Mouse (Mus musculus): ENCODE measurements at regions not wholly inside any gene's neighbourhood (a gene's known extent, or its start where the extent isn't known, plus 50 kb on each side); places are given as distances from the start of the nearest gene placed in this dataset.
A peak's percentile ranks its signal among the peaks of the same experiment; 100 is the strongest.

DNA sequence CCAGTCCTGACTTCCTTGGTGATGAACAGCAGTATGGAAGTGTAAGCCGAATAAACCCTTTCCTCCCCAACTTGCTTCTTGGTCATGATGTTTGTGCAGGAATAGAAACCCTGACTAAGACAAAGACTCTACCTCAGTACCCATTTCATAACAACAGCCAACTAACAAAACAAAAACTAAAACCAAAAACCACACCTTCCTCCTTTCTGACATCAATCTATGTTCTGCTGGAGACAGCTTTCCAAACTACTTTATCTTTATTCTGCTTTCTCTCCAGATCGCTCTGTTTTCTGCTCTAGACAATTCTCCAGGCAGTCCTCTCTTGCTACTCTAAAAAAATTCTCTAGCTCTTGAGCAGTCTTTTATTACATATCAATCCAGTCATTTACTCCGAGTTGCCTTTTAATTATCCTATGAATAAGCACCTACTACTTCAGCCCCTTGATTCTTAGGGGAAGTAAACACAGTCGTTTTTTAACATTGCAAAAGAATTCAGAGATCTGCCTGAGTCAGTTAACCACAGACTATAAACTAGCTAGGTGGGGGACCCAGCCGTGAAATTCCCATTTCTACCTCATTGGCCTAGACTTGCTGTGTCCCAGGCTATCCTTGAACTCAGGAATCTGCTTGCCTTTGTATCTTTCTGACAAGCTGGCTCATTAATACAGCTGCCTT is 159.1 kb downstream of the Pfkfb3 start:
- H3K36me3 ChIP-seq (ENCODE audit: control insufficient read depth, insufficient read depth, low read length): no peaks in the 10 kb centered on the region
- H3K4me3 ChIP-seq (replicated peaks; ENCODE audit: low read depth, low read length): no peak overlapping the region
- no peaks in the 10 kb centered on the region for H3K4me1 ChIP-seq (ENCODE audit: control insufficient read depth, insufficient read depth, low read length)
- H3K9me3 ChIP-seq (ENCODE audit: control insufficient read depth, low read length): no peaks in the 10 kb centered on the region
- ATAC-seq (ENCODE audit: low FRiP score, low TSS enrichment) (no peak), DNase-seq (no peak)
- H3K9ac ChIP-seq (replicated peaks; ENCODE audit: low read length): no peak overlapping the region
- 67% methylated on average over 4 of the region's 5 CpGs for WGBS
- no peaks in the 10 kb centered on the region for H3K27me3 ChIP-seq (ENCODE audit: control insufficient read depth, insufficient read depth, low read length)
- no peak overlapping the region for H3K27ac ChIP-seq (replicated peaks; ENCODE audit: low read depth, low read length)
- no peak overlapping the region for H3K4me2 ChIP-seq (ENCODE audit: low read length)

DNA sequence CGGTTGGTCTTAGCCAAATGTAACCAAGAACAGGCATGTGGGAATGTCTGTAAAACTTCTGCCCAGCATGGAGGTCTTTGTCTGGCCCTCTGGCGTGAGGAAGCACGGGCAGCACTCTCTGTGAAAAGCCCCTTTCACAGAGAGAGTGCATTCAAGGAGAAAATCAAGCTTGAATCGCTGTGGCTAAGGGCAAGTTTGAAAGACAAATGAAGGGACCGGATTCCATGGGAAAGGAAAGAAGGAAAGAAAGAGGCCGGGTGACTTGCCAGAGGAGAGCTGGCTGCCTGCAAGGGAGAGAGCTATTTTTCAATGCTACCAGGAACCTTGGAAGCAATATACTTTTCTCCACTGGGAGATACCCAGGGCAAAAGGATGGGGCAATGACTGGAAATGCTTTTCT is 162.2 kb downstream of the Pfkfb3 start:
- H3K27ac ChIP-seq (replicated peaks; ENCODE audit: low read depth, low read length): no peak overlapping the region
- DNase-seq: peak; percentile 63
- H3K9me3 ChIP-seq (ENCODE audit: control insufficient read depth, low read length): no peaks in the 10 kb centered on the region
- no peaks in the 10 kb centered on the region for H3K4me1 ChIP-seq (ENCODE audit: control insufficient read depth, insufficient read depth, low read length)
- 0 out of 2 replicates have a peak, but pooled peaks have one; percentile 44 for ATAC-seq (ENCODE audit: low FRiP score, low TSS enrichment)
- 3% methylated on average over 6 of the region's 6 CpGs for WGBS
- H3K27me3 ChIP-seq (ENCODE audit: control insufficient read depth, insufficient read depth, low read length): no peaks in the 10 kb centered on the region
- H3K4me2 ChIP-seq (ENCODE audit: low read length): no peak overlapping the region
- H3K4me3 ChIP-seq (replicated peaks; ENCODE audit: low read depth, low read length): no peak overlapping the region
- H3K9ac ChIP-seq (replicated peaks; ENCODE audit: low read length): no peak overlapping the region
- no peaks in the 10 kb centered on the region for H3K36me3 ChIP-seq (ENCODE audit: control insufficient read depth, insufficient read depth, low read length)

DNA sequence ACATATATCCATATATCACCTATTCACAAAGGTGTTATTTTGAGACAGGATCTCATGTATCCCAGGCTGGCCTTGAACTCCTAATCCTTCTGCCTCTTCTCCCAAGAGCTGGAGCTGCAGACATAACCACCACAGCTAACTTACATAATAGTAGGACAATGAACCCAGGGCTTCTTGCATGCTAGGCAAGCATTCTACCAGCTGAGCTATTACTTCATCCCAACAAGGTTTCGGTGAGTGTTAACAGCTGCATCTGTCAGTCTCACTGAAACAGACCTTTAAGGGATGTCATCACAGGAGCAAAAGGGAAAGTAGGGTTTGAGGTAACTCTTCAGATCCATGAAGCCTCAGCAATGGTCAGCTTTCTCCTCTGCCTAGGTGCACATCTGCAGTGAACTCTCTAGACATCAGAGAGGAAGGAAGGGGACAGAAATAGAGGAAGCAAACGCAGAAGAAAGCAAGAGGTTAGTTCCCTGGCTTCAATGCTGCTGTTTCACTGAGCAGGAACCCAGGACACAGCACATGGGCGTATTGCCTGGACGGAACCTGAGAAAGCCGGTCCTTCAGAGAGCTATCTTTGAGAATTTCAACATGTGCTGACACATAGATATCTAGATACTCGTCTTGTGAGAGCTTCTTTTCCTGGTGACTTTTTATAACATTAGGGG is 163.1 kb downstream of the Pfkfb3 start:
- no peak for DNase-seq

DNA sequence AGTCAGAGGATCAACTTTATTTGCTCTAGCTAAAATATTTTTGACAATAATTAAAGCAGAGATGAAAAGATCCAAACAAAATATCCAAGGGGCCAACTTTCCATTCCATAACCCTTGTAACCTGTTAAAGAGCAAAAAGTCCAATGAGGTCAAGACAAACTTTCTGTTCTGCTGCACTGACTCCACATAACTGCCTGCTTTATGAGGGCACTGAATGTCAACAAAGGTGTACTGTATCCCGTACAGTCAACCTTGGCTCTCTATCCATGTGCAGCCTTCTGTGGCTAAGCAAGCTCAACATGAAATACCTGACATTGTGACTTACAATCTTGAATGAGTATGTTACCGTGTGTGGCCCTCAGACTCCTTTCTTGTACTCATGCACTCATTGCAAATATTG is 166.3 kb downstream of the Pfkfb3 start:
- Histone ChIP-seq H3K9me3 (ENCODE audit: control insufficient read depth, low read length) (no peaks in the 10 kb centered on the region), H3K4me2 (ENCODE audit: low read length) (no peak overlapping the region), H3K4me1 (ENCODE audit: control insufficient read depth, insufficient read depth, low read length) (no peaks in the 10 kb centered on the region), H3K27ac (replicated peaks; ENCODE audit: low read depth, low read length) (no peak overlapping the region), H3K36me3 (ENCODE audit: control insufficient read depth, insufficient read depth, low read length) (no peaks in the 10 kb centered on the region), H3K27me3 (ENCODE audit: control insufficient read depth, insufficient read depth, low read length) (no peaks in the 10 kb centered on the region), H3K9ac (replicated peaks; ENCODE audit: low read length) (no peak overlapping the region), H3K4me3 (replicated peaks; ENCODE audit: low read depth, low read length) (no peak overlapping the region)
- WGBS: 93% methylated on average over 2 of the region's 2 CpGs
- ATAC-seq (ENCODE audit: low FRiP score, low TSS enrichment) (no peak), DNase-seq (no peak)

More for the DNA sequence above, 163.1 kb downstream of the Pfkfb3 start:
- H3K9ac ChIP-seq (replicated peaks; ENCODE audit: low read length): no peak overlapping the region
- no peak for ATAC-seq (ENCODE audit: low FRiP score, low TSS enrichment)
- no peaks in the 10 kb centered on the region for H3K9me3 ChIP-seq (ENCODE audit: control insufficient read depth, low read length)
- H3K4me2 ChIP-seq (ENCODE audit: low read length): no peak overlapping the region
- no peaks in the 10 kb centered on the region for H3K27me3 ChIP-seq (ENCODE audit: control insufficient read depth, insufficient read depth, low read length)
- H3K4me1 ChIP-seq (ENCODE audit: control insufficient read depth, insufficient read depth, low read length): no peaks in the 10 kb centered on the region
- WGBS: 77% methylated on average over 6 of the region's 6 CpGs
- no peak overlapping the region for H3K4me3 ChIP-seq (replicated peaks; ENCODE audit: low read depth, low read length)
- H3K27ac ChIP-seq (replicated peaks; ENCODE audit: low read depth, low read length): no peak overlapping the region
- H3K36me3 ChIP-seq (ENCODE audit: control insufficient read depth, insufficient read depth, low read length): no peaks in the 10 kb centered on the region

DNA sequence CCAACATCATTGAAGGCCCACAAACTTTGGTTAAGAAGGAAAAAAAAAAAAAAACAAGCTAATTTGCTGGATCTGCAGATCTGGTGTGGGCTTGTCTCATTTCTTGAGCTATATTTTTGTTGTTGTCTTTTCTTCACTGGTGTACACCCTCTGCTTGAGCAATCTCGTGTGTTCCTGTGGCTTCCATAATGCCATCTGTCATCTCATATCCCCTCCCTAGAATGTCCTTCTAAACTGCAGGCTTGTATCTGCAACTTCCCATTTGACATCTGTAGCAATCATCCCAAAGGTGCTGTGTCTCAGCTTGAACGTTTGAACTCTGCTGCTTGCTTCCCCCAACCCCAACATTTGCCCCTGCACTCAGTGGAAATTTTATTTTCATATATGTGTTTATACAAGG is 170.1 kb downstream of the Pfkfb3 start:
- DNase-seq (no peak), ATAC-seq (ENCODE audit: low FRiP score, low TSS enrichment) (no peak)
- Histone ChIP-seq H3K27ac (replicated peaks; ENCODE audit: low read depth, low read length) (no peak overlapping the region), H3K36me3 (ENCODE audit: control insufficient read depth, insufficient read depth, low read length) (no peaks in the 10 kb centered on the region), H3K9me3 (ENCODE audit: control insufficient read depth, low read length) (no peaks in the 10 kb centered on the region), H3K4me1 (ENCODE audit: control insufficient read depth, insufficient read depth, low read length) (no peaks in the 10 kb centered on the region), H3K4me3 (replicated peaks; ENCODE audit: low read depth, low read length) (no peak overlapping the region), H3K4me2 (ENCODE audit: low read length) (no peak overlapping the region), H3K27me3 (ENCODE audit: control insufficient read depth, insufficient read depth, low read length) (no peaks in the 10 kb centered on the region), H3K9ac (replicated peaks; ENCODE audit: low read length) (no peak overlapping the region)
- WGBS: 79% methylated on average over 2 of the region's 2 CpGs

DNA sequence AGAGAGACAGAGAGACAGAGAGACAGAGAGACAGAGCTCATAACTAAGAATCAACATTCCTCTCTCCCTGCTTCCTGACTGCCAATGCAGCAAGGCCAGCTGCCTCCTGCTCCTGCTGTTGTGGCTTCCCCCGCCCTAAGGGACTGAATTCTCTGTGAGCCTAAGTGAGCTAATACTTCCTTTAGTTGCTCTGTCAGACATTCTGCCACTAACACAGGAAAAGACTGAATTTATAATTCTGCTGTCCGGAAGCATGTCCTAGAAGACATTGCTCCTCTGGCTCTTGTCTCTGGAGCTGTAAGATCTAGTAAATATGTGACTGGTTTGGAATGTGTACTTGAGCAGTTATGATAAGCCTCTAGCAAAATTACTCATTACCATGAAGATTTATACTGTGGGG is 176.7 kb downstream of the Pfkfb3 start:
- H3K27ac ChIP-seq (replicated peaks; ENCODE audit: low read depth, low read length): no peak overlapping the region
- no peaks in the 10 kb centered on the region for H3K27me3 ChIP-seq (ENCODE audit: control insufficient read depth, insufficient read depth, low read length)
- WGBS: 76% methylated on average over 2 of the region's 2 CpGs
- H3K9me3 ChIP-seq (ENCODE audit: control insufficient read depth, low read length): no peaks in the 10 kb centered on the region
- H3K9ac ChIP-seq (replicated peaks; ENCODE audit: low read length): no peak overlapping the region
- ATAC-seq (ENCODE audit: low FRiP score, low TSS enrichment) (no peak), DNase-seq (no peak)
- H3K4me2 ChIP-seq (ENCODE audit: low read length): no peak overlapping the region
- H3K4me1 ChIP-seq (ENCODE audit: control insufficient read depth, insufficient read depth, low read length): no peaks in the 10 kb centered on the region
- no peaks in the 10 kb centered on the region for H3K36me3 ChIP-seq (ENCODE audit: control insufficient read depth, insufficient read depth, low read length)
- H3K4me3 ChIP-seq (replicated peaks; ENCODE audit: low read depth, low read length): no peak overlapping the region

DNA sequence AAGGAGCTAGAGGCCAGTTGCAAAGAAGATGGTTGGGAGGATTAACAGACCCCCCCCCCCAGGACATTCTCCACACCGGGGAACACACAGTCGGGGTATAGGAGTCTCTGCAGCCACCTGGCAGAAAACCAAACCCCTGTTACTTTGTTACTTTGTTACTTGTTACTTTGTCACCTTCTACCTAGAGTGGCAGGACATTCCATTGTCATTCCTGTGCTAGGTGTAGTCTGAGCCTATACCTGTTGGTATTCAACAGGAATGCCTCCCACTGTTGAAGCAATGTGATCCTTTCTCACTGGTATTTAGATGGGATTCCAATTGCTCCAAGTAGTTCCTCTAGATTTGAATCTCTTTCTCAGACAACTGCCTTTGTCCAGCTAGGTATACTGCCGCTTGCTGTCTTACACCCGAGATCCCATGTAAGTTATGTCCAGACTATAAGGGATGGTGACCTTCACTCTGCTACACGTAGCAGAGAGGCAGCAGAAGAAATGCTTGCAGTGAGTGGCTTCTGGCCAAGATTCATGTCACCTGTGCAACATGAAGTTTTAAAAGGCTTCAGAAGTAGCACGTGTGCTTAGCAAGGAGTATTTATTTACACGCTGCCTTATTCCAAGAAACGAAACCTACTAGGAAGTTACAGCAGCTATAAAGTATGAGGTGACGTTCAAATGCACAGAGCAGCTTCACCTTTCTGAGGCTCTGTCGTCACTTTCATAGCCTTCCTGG is 178.0 kb downstream of the Pfkfb3 start:
- 85% methylated on average over 10 of the region's 10 CpGs for WGBS
- no peak for ATAC-seq (ENCODE audit: low FRiP score, low TSS enrichment)
- no peaks in the 10 kb centered on the region for H3K4me1 ChIP-seq (ENCODE audit: control insufficient read depth, insufficient read depth, low read length)
- no peak overlapping the region for H3K4me2 ChIP-seq (ENCODE audit: low read length)
- no peak overlapping the region for H3K4me3 ChIP-seq (replicated peaks; ENCODE audit: low read depth, low read length)
- no peaks in the 10 kb centered on the region for H3K27me3 ChIP-seq (ENCODE audit: control insufficient read depth, insufficient read depth, low read length)
- no peak for DNase-seq
- H3K36me3 ChIP-seq (ENCODE audit: control insufficient read depth, insufficient read depth, low read length): no peaks in the 10 kb centered on the region
- no peaks in the 10 kb centered on the region for H3K9me3 ChIP-seq (ENCODE audit: control insufficient read depth, low read length)
- H3K27ac ChIP-seq (replicated peaks; ENCODE audit: low read depth, low read length): no peak overlapping the region
- H3K9ac ChIP-seq (replicated peaks; ENCODE audit: low read length): no peak overlapping the region

DNA sequence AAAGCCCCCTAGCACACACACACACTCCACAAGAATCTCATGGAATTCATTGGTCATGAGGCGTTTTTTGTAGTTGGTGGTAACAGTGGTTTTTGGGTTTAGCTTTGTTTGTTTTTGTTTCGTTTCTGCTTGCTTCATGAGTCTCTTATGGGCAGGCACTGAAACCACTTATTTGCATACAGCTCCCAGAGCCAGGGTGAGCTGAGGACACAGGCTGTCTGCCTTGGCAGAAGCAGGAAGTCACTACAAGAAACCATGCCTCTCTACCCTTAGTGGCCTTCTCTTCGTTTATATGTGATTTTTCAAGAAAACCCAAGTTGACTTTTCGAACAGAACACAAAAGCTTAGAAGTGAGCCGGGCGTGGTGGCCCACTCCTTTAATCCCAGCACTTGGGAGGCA is 178.8 kb downstream of the Pfkfb3 start:
- 70% methylated on average over 6 of the region's 6 CpGs for WGBS
- no peak overlapping the region for H3K4me3 ChIP-seq (replicated peaks; ENCODE audit: low read depth, low read length)
- no peaks in the 10 kb centered on the region for H3K4me1 ChIP-seq (ENCODE audit: control insufficient read depth, insufficient read depth, low read length)
- no peak for ATAC-seq (ENCODE audit: low FRiP score, low TSS enrichment)
- H3K36me3 ChIP-seq (ENCODE audit: control insufficient read depth, insufficient read depth, low read length): no peaks in the 10 kb centered on the region
- DNase-seq: no peak
- H3K4me2 ChIP-seq (ENCODE audit: low read length): no peak overlapping the region
- no peak overlapping the region for H3K9ac ChIP-seq (replicated peaks; ENCODE audit: low read length)
- H3K9me3 ChIP-seq (ENCODE audit: control insufficient read depth, low read length): no peaks in the 10 kb centered on the region
- H3K27ac ChIP-seq (replicated peaks; ENCODE audit: low read depth, low read length): no peak overlapping the region
- H3K27me3 ChIP-seq (ENCODE audit: control insufficient read depth, insufficient read depth, low read length): no peaks in the 10 kb centered on the region

DNA sequence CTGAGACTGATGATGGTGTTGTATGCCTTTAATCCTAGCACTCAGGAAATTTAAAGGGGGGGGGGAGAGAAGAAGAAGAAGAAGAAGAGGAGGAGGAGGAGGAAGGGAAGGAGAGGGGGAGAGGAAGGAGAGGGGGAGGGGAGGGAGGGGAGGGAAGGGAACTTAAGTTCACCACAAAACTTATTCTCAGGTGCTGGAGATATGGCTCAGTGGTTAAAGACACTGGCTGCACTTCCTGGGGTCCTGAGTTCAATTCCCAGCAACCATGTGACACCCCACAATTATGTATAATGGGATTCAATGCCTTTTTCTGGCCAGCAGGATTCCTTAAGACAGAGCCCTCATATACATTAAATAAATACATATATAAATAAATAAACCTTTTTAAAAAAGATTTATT is 183.6 kb downstream of the Pfkfb3 start:
- Histone ChIP-seq H3K4me3 (replicated peaks; ENCODE audit: low read depth, low read length) (no peak overlapping the region), H3K27ac (replicated peaks; ENCODE audit: low read depth, low read length) (no peak overlapping the region)
- ATAC-seq (ENCODE audit: low FRiP score, low TSS enrichment): no peak

More for the DNA sequence above, 183.6 kb downstream of the Pfkfb3 start:
- no peaks in the 10 kb centered on the region for H3K9me3 ChIP-seq (ENCODE audit: control insufficient read depth, low read length)
- no peak overlapping the region for H3K4me2 ChIP-seq (ENCODE audit: low read length)
- no peak for DNase-seq
- H3K27me3 ChIP-seq (ENCODE audit: control insufficient read depth, insufficient read depth, low read length): no peaks in the 10 kb centered on the region
- no peak overlapping the region for H3K9ac ChIP-seq (replicated peaks; ENCODE audit: low read length)
- H3K4me1 ChIP-seq (ENCODE audit: control insufficient read depth, insufficient read depth, low read length): no peaks in the 10 kb centered on the region
- no peaks in the 10 kb centered on the region for H3K36me3 ChIP-seq (ENCODE audit: control insufficient read depth, insufficient read depth, low read length)
